Mouse (Mus musculus) lung, postnatal 36 days (tissue): ENCODE measurements around the gene Sec14l2.

Experiments
- DNase-seq: peaks from one replicate; pipeline ENCODE4 v3.0.0; 2022; ENCODE audit warnings: mixed read lengths

Sec14l2 gene

GRCm38 (mm10) chr11:4097091-4097621 is 26.1 kb downstream of the Sec14l2 start:
- DNase-seq = no peak

- DNase-seq = peak; percentile 99
Measured at GRCm38 (mm10) chr11:4096054-4096984, 26.9 kb downstream of the Sec14l2 start.

GRCm38 (mm10) chr11:4095171-4096053 is 27.8 kb downstream of the Sec14l2 start, which contains the start of gene Mtfp1:
Gene Mtfp1 (minus strand): TSS chr11:4095445.
- DNase-seq = peak; percentile 69

- DNase-seq = peak; percentile 85
Measured at GRCm38 (mm10) chr11:4094378-4095170, 28.6 kb downstream of the Sec14l2 start.

- DNase-seq = no peak
Measured at GRCm38 (mm10) chr11:4093459-4094377, 29.5 kb downstream of the Sec14l2 start.

GRCm38 (mm10) chr11:4087267-4087666 is 35.9 kb downstream of the Sec14l2 start:
- DNase-seq = no peak

GRCm38 (mm10) chr11:4086246-4086645 is 37.0 kb downstream of the Sec14l2 start:
- DNase-seq = no peak

GRCm38 (mm10) chr11:4083316-4084078 is 39.7 kb downstream of the Sec14l2 start:
- DNase-seq = peak; percentile 88

GRCm38 (mm10) chr11:4080219-4080618 is 43.0 kb downstream of the Sec14l2 start:
- DNase-seq = peak; percentile 87

- DNase-seq = peak; percentile 66
Measured at GRCm38 (mm10) chr11:4078267-4078933, 44.8 kb downstream of the Sec14l2 start.

GRCm38 (mm10) chr11:4076633-4077032 is 46.6 kb downstream of the Sec14l2 start:
- DNase-seq = peak; percentile 57

- no peak for DNase-seq
Measured at GRCm38 (mm10) chr11:4069664-4070063, 53.6 kb downstream of the Sec14l2 start.

GRCm38 (mm10) chr11:4064627-4065122 is 58.5 kb downstream of the Sec14l2 start, which contains the start of gene Sec14l3:
Gene Sec14l3 (plus strand): TSS chr11:4064841.
- DNase-seq = peak; percentile 88

GRCm38 (mm10) chr11:4062981-4063380 is 60.2 kb downstream of the Sec14l2 start:
- DNase-seq = peak; percentile 85

GRCm38 (mm10) chr11:4062523-4062922 is 60.7 kb downstream of the Sec14l2 start:
- peak; percentile 67 for DNase-seq

GRCm38 (mm10) chr11:4060866-4061575 is 62.2 kb downstream of the Sec14l2 start:
- DNase-seq = peak; percentile 87

- peak; percentile 91 for DNase-seq
Measured at GRCm38 (mm10) chr11:4053586-4053985, 69.6 kb downstream of the Sec14l2 start.

GRCm38 (mm10) chr11:4048438-4048837 is 74.8 kb downstream of the Sec14l2 start:
- no peak for DNase-seq

GRCm38 (mm10) chr11:4047766-4048165 is 75.4 kb downstream of the Sec14l2 start:
- DNase-seq = no peak
